Mouse (Mus musculus): ENCODE measurements around the gene Gbp7. TPM values are rescaled to one million over a fixed set of nuclear protein-coding genes. Genes with fewer than 3 reads are reported as not detected.

The Gbp7 gene
- polyA plus RNA-seq, 1 experiment: 0.05 TPM

DNA sequence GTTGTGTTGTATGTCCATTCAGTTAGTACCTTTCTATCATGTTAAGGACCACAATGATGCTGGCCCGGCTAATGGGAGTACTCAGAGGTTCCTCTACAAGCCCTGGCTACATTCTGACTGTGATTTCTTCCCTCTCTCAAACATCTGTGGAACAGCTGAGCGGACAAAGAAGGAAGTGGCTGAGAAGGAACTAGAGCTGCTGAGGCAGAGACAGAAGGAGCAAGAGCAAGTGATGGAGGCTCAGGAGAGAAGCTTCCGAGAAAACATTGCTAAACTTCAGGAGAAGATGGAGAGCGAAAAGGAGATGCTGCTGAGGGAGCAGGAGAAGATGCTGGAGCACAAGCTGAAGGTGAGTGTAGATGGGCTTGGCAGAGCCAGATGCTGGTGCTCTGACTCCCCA is 40.6 kb downstream of the Gbp7 start:
- no peak for TF ChIP-seq USF1 (IDR thresholded peaks at IDR 0.05; ENCODE audit: low read depth)
- H3K79me2 ChIP-seq (ENCODE audit: control insufficient read depth, insufficient read depth): no peaks in the 10 kb centered on the region
- H3K4me2 ChIP-seq (ENCODE audit: low read depth): no peak overlapping the region
- H3K27me3 ChIP-seq (ENCODE audit: control insufficient read depth, insufficient read depth, insufficient read length): no peaks in the 10 kb centered on the region
- no peak overlapping the region for H3K4me3 ChIP-seq
- no peak overlapping the region for H3ac ChIP-seq (ENCODE audit: control insufficient read depth, insufficient read length)
- H3K36me3 ChIP-seq (ENCODE audit: control insufficient read depth, insufficient read depth): no peaks in the 10 kb centered on the region

DNA sequence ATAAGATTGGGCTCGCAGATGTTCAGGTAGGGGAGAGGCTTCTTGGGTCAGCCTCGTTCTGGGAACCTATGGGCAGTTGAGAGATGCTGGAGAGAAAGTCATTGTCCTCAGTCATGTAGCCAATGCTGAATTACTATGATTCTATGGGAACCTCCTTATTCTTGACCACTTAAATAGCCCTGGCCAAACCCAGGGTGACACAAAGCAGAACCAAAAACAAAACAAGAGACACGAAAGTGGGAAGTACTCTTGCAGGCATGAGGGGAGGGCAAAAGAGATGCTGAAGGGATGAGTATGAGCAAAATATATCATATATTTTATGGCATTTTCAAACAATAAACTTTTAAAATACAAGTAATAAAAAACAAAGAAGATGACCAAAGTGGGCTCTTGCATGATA is 47.0 kb downstream of the Gbp7 start:
- no peak for TF ChIP-seq CEBPB (IDR thresholded peaks at IDR 0.05; ENCODE audit: insufficient read depth, poor library complexity, severe bottlenecking)
- TF ChIP-seq REST (IDR thresholded peaks at IDR 0.05; ENCODE audit: insufficient read depth, insufficient read length): no peak
- TF ChIP-seq TCF3 (IDR thresholded peaks at IDR 0.05; ENCODE audit: insufficient read length, low read depth): no peak
- no peak for TF ChIP-seq MAX (IDR thresholded peaks at IDR 0.05; ENCODE audit: low read depth)
- no peak for TF ChIP-seq USF1 (IDR thresholded peaks at IDR 0.05; ENCODE audit: low read depth)
- TF ChIP-seq POLR2AphosphoS2 (IDR thresholded peaks at IDR 0.05; ENCODE audit: insufficient read length, low read depth): no peak
- TF ChIP-seq SRF (IDR thresholded peaks at IDR 0.05; ENCODE audit: control insufficient read depth, insufficient read length, low read depth): no peak
- no peak for TF ChIP-seq MYOG (IDR thresholded peaks at IDR 0.05; ENCODE audit: control insufficient read depth in 1 of 3, insufficient read depth in 1 of 3, insufficient read length in 2 of 3, low read depth in 2 of 3)
- no peak for TF ChIP-seq POLR2A (IDR thresholded peaks at IDR 0.05; ENCODE audit: insufficient read length, low read depth)
- no peak for TF ChIP-seq TCF12 (IDR thresholded peaks at IDR 0.05; ENCODE audit: insufficient read depth, poor library complexity, severe bottlenecking)
- TF ChIP-seq MYOD1 (IDR thresholded peaks at IDR 0.05; ENCODE audit: control insufficient read depth in 1 of 3, insufficient read length in 2 of 3, low read depth in 2 of 3): no peak
- no peak for TF ChIP-seq E2F4 (IDR thresholded peaks at IDR 0.05; ENCODE audit: insufficient read depth)
- Histone ChIP-seq H3ac (ENCODE audit: control insufficient read depth, insufficient read length) (no peak overlapping the region), H3K36me3 (ENCODE audit: control insufficient read depth, insufficient read depth) (no peaks in the 10 kb centered on the region), H3K4me2 (ENCODE audit: low read depth) (no peak overlapping the region), H3K4me3 (no peak overlapping the region), H3K27me3 (ENCODE audit: control insufficient read depth, insufficient read depth, insufficient read length) (no peaks in the 10 kb centered on the region), H3K79me2 (ENCODE audit: control insufficient read depth, insufficient read depth) (no peaks in the 10 kb centered on the region)

DNA sequence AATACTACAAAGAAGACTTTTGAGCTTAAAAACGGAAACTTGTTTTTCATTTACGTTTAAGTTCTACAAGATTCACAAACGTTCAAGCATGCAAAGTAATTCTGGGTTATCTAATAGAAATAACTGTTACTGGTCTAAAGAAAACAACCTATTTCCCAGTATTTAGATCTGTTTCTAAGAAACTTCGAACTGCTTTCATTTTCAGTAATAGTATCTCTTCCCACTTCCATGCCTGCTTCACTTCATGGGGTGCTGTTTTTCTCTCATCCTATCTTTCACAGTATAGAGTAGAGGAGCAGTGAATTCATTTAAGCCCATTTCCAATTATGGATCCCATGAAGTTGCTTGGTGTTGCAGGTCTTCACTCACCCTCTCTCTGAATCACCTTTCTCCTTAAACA is 48.2 kb downstream of the Gbp7 start:
- no peak overlapping the region for H3K4me3 ChIP-seq
- TF ChIP-seq MYOG (IDR thresholded peaks at IDR 0.05; ENCODE audit: control insufficient read depth in 1 of 3, insufficient read depth in 1 of 3, insufficient read length in 2 of 3, low read depth in 2 of 3): no peak
- no peak for TF ChIP-seq USF1 (IDR thresholded peaks at IDR 0.05; ENCODE audit: low read depth)
- TF ChIP-seq E2F4 (IDR thresholded peaks at IDR 0.05; ENCODE audit: insufficient read depth): no peak
- no peak for TF ChIP-seq MAX (IDR thresholded peaks at IDR 0.05; ENCODE audit: low read depth)
- TF ChIP-seq SRF (IDR thresholded peaks at IDR 0.05; ENCODE audit: control insufficient read depth, insufficient read length, low read depth): no peak
- TF ChIP-seq TCF12 (IDR thresholded peaks at IDR 0.05; ENCODE audit: insufficient read depth, poor library complexity, severe bottlenecking): no peak
- no peak for TF ChIP-seq POLR2AphosphoS2 (IDR thresholded peaks at IDR 0.05; ENCODE audit: insufficient read length, low read depth)
- TF ChIP-seq CEBPB (IDR thresholded peaks at IDR 0.05; ENCODE audit: insufficient read depth, poor library complexity, severe bottlenecking): no peak
- no peak for TF ChIP-seq MYOD1 (IDR thresholded peaks at IDR 0.05; ENCODE audit: control insufficient read depth in 1 of 3, insufficient read length in 2 of 3, low read depth in 2 of 3)
- no peak for TF ChIP-seq TCF3 (IDR thresholded peaks at IDR 0.05; ENCODE audit: insufficient read length, low read depth)
- TF ChIP-seq POLR2A (IDR thresholded peaks at IDR 0.05; ENCODE audit: insufficient read length, low read depth): no peak
- TF ChIP-seq REST (IDR thresholded peaks at IDR 0.05; ENCODE audit: insufficient read depth, insufficient read length): no peak
- H3K27me3 ChIP-seq (ENCODE audit: control insufficient read depth, insufficient read depth, insufficient read length): no peaks in the 10 kb centered on the region
- no peaks in the 10 kb centered on the region for H3K79me2 ChIP-seq (ENCODE audit: control insufficient read depth, insufficient read depth)
- no peaks in the 10 kb centered on the region for H3K36me3 ChIP-seq (ENCODE audit: control insufficient read depth, insufficient read depth)
- no peak overlapping the region for H3K4me2 ChIP-seq (ENCODE audit: low read depth)
- H3ac ChIP-seq (ENCODE audit: control insufficient read depth, insufficient read length): no peak overlapping the region

DNA sequence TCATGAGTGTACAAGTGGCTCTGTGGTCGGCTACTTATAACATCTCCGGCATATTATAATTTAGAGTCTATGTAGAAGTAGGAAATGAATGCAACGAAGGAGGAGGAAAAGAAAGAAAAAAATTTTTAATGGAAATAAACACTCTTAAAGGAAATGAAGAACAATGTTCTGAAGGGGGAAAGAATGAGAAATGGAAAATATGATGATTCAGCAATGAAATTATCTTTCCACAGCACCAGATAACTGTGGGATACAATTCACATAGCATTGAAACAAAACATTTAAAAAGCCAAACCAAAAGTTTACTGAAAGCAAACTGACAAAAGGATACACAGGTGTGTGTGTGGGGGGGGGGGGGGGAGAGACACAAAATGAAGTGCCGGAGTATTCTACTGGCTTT is 52.9 kb downstream of the Gbp7 start:
- Histone ChIP-seq H3K36me3 (ENCODE audit: control insufficient read depth, insufficient read depth) (no peaks in the 10 kb centered on the region), H3K4me2 (ENCODE audit: low read depth) (no peak overlapping the region), H3K79me2 (ENCODE audit: control insufficient read depth, insufficient read depth) (no peaks in the 10 kb centered on the region), H3K27me3 (ENCODE audit: control insufficient read depth, insufficient read depth, insufficient read length) (no peaks in the 10 kb centered on the region), H3ac (ENCODE audit: control insufficient read depth, insufficient read length) (no peak overlapping the region), H3K4me3 (no peak overlapping the region)
- no peak for TF ChIP-seq MAX (IDR thresholded peaks at IDR 0.05; ENCODE audit: low read depth)
- TF ChIP-seq E2F4 (IDR thresholded peaks at IDR 0.05; ENCODE audit: insufficient read depth): no peak
- no peak for TF ChIP-seq REST (IDR thresholded peaks at IDR 0.05; ENCODE audit: insufficient read depth, insufficient read length)
- no peak for TF ChIP-seq TCF3 (IDR thresholded peaks at IDR 0.05; ENCODE audit: insufficient read length, low read depth)
- TF ChIP-seq CEBPB (IDR thresholded peaks at IDR 0.05; ENCODE audit: insufficient read depth, poor library complexity, severe bottlenecking): no peak
- TF ChIP-seq TCF12 (IDR thresholded peaks at IDR 0.05; ENCODE audit: insufficient read depth, poor library complexity, severe bottlenecking): no peak
- TF ChIP-seq MYOG (IDR thresholded peaks at IDR 0.05; ENCODE audit: control insufficient read depth in 1 of 3, insufficient read depth in 1 of 3, insufficient read length in 2 of 3, low read depth in 2 of 3): no peak
- TF ChIP-seq POLR2AphosphoS2 (IDR thresholded peaks at IDR 0.05; ENCODE audit: insufficient read length, low read depth): no peak
- TF ChIP-seq USF1 (IDR thresholded peaks at IDR 0.05; ENCODE audit: low read depth): no peak
- no peak for TF ChIP-seq SRF (IDR thresholded peaks at IDR 0.05; ENCODE audit: control insufficient read depth, insufficient read length, low read depth)
- no peak for TF ChIP-seq MYOD1 (IDR thresholded peaks at IDR 0.05; ENCODE audit: control insufficient read depth in 1 of 3, insufficient read length in 2 of 3, low read depth in 2 of 3)
- TF ChIP-seq POLR2A (IDR thresholded peaks at IDR 0.05; ENCODE audit: insufficient read length, low read depth): no peak

DNA sequence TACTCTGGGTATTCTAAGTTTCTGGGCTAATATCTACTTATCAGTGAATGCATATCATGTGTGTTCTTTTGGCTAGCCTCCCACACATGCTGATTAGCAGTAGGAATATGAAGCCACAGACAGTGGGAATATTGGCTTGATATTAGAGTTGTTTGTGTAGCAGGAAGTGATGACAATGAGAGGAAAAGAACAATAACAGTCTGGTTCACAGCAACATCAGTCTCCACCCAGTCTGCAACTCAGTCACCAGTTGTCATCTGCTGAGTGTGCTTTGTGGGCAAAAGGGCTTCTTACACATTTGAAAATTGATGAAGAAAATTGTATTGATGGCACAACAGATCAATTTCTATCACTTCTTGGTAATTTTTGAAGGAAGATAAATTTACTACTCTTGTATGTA is 57.2 kb downstream of the Gbp7 start:
- TF ChIP-seq POLR2A (IDR thresholded peaks at IDR 0.05; ENCODE audit: insufficient read length, low read depth) (no peak), MYOD1 (IDR thresholded peaks at IDR 0.05; ENCODE audit: control insufficient read depth in 1 of 3, insufficient read length in 2 of 3, low read depth in 2 of 3) (no peak), MYOG (IDR thresholded peaks at IDR 0.05; ENCODE audit: control insufficient read depth in 1 of 3, insufficient read depth in 1 of 3, insufficient read length in 2 of 3, low read depth in 2 of 3) (no peak), POLR2AphosphoS2 (IDR thresholded peaks at IDR 0.05; ENCODE audit: insufficient read length, low read depth) (no peak), MAX (IDR thresholded peaks at IDR 0.05; ENCODE audit: low read depth) (no peak), USF1 (IDR thresholded peaks at IDR 0.05; ENCODE audit: low read depth) (no peak), TCF12 (IDR thresholded peaks at IDR 0.05; ENCODE audit: insufficient read depth, poor library complexity, severe bottlenecking) (no peak), SRF (IDR thresholded peaks at IDR 0.05; ENCODE audit: control insufficient read depth, insufficient read length, low read depth) (no peak), CEBPB (IDR thresholded peaks at IDR 0.05; ENCODE audit: insufficient read depth, poor library complexity, severe bottlenecking) (no peak), TCF3 (IDR thresholded peaks at IDR 0.05; ENCODE audit: insufficient read length, low read depth) (no peak), REST (IDR thresholded peaks at IDR 0.05; ENCODE audit: insufficient read depth, insufficient read length) (no peak)
- Histone ChIP-seq H3ac (ENCODE audit: control insufficient read depth, insufficient read length) (no peak overlapping the region), H3K79me2 (ENCODE audit: control insufficient read depth, insufficient read depth) (no peaks in the 10 kb centered on the region), H3K4me2 (ENCODE audit: low read depth) (no peak overlapping the region), H3K36me3 (ENCODE audit: control insufficient read depth, insufficient read depth) (no peaks in the 10 kb centered on the region), H3K4me3 (no peak overlapping the region), H3K27me3 (ENCODE audit: control insufficient read depth, insufficient read depth, insufficient read length) (no peaks in the 10 kb centered on the region)
